Mouse (Mus musculus) megakaryocyte, embryonic 14.5 days (primary cell): ENCODE data around the gene Dapk3.

Experiments
- FLI1 ChIP-seq: IDR thresholded peaks from 2 replicates; pipeline ENCODE4 v1.6.1; 2012; ENCODE audit warnings: low read length, inconsistent platforms, mixed read lengths
- GATA1 ChIP-seq: IDR thresholded peaks from 3 replicates; pipeline ENCODE4 v1.6.1; 2012; ENCODE audit warnings: mixed read lengths, low read length, inconsistent platforms, borderline replicate concordance

GRCm38 (mm10) chr10:81142551-81142981 lies 40.2 kb upstream of the Dapk3 start:
- TF ChIP-seq GATA1 (no peak), FLI1 (no peak)
